ENCODE assay signal across 15 mouse cellular contexts in genomic region chr12:75450011-75450410, GRCm38 (mm10). TPM values are rescaled to one million over a fixed set of nuclear protein-coding genes. Genes with fewer than 3 reads are reported as not detected.
DNase-seq lines count a peak whose midpoint lies in the region; ATAC-seq and TF ChIP-seq lines count a peak whose summit lies in the region.
"Had no signal": no experiment of that assay in that cellular context is flagged by ENCODE, and none has a peak within 500 bp of the region (broad histone marks: within the 10 kb centered on the region; RNA-seq: fewer than 3 reads in every experiment).

No protein-coding gene starts in this region.

- no peak overlapping the region for H3K4me3 ChIP-seq in hindbrain, postnatal 0 days (ENCODE audit: low read length)
- no peak overlapping the region for H3K4me3 ChIP-seq in hindbrain, embryonic 16.5 days (ENCODE audit: low read length)
- H3K4me3 ChIP-seq: erythroblast, embryonic 14.5 days; heart, embryonic 13.5 days; limb, embryonic 12.5 days; myocyte had no signal

- no peak overlapping the region for H3K9ac ChIP-seq in hindbrain, postnatal 0 days (replicated peaks; ENCODE audit: low read length)
- no peak overlapping the region for H3K9ac ChIP-seq in hindbrain, embryonic 16.5 days (ENCODE audit: low read depth, low read length)
- H3K9ac ChIP-seq: heart, embryonic 13.5 days; limb, embryonic 12.5 days had no signal

- WGBS in hindbrain, postnatal 0 days = 78% methylated on average over 14 of the region's 14 CpGs
- 78% methylated on average over 14 of the region's 14 CpGs for WGBS in hindbrain, embryonic 16.5 days

- no peak for TF ChIP-seq CTCF in hindbrain, postnatal 0 days (IDR thresholded peaks at IDR 0.05; ENCODE audit: low read depth)

- ATAC-seq in hindbrain, postnatal 0 days = 0 out of 2 replicates have a peak, but pooled peaks have one; percentile 18
- ATAC-seq in hindbrain, embryonic 16.5 days = no peak
- ATAC-seq: Patski had no signal

- no peaks in the 10 kb centered on the region for H3K4me1 ChIP-seq in hindbrain, postnatal 0 days (ENCODE audit: insufficient read depth, low read length)
- no peaks in the 10 kb centered on the region for H3K4me1 ChIP-seq in hindbrain, embryonic 16.5 days (ENCODE audit: control insufficient read depth, insufficient read depth, low read depth, low read length)
- H3K4me1 ChIP-seq: limb, embryonic 12.5 days had no signal

- H3K4me2 ChIP-seq in hindbrain, postnatal 0 days (ENCODE audit: low read depth, low read length) = no peak overlapping the region
- H3K4me2 ChIP-seq in hindbrain, embryonic 16.5 days (ENCODE audit: low read length) = no peak overlapping the region
- H3K4me2 ChIP-seq: heart, embryonic 13.5 days; limb, embryonic 12.5 days had no signal

- H3K27ac ChIP-seq in hindbrain, postnatal 0 days = no peak overlapping the region
- no peak overlapping the region for H3K27ac ChIP-seq in hindbrain, embryonic 16.5 days (ENCODE audit: low read depth, low read length)
- H3K27ac ChIP-seq: heart, embryonic 13.5 days; limb, embryonic 12.5 days had no signal

- peaks cover 12% of the 10 kb centered on the region for H3K36me3 ChIP-seq in hindbrain, postnatal 0 days (ENCODE audit: insufficient read depth, low read length)
- H3K36me3 ChIP-seq in hindbrain, embryonic 16.5 days (ENCODE audit: control insufficient read depth, insufficient read depth, low read length) = peaks cover 10% of the 10 kb centered on the region; the same call in 1 of the 2 replicates
- H3K36me3 ChIP-seq in splenic B cell, adult 2 months (ENCODE audit: control insufficient read depth, insufficient read depth, low read length, poor library complexity, severe bottlenecking) = peaks cover 7% of the 10 kb centered on the region

- H3K9me3 ChIP-seq in hindbrain, postnatal 0 days (ENCODE audit: low read length) = no peaks in the 10 kb centered on the region
- no peaks in the 10 kb centered on the region for H3K9me3 ChIP-seq in hindbrain, embryonic 16.5 days (ENCODE audit: control insufficient read depth, low read length)
- H3K9me3 ChIP-seq: heart, embryonic 13.5 days; limb, embryonic 12.5 days had no signal

- no peaks in the 10 kb centered on the region for H3K27me3 ChIP-seq in hindbrain, postnatal 0 days (ENCODE audit: insufficient read depth, low read length)
- no peaks in the 10 kb centered on the region for H3K27me3 ChIP-seq in hindbrain, embryonic 16.5 days (replicated peaks; ENCODE audit: control insufficient read depth, insufficient read depth, low read length)
- no peaks in the 10 kb centered on the region for H3K27me3 ChIP-seq in splenic B cell, adult 2 months (ENCODE audit: control insufficient read depth, insufficient read depth, low read length, poor library complexity, severe bottlenecking)
- H3K27me3 ChIP-seq: heart, embryonic 13.5 days; limb, embryonic 12.5 days; Patski had no signal

- no peak for DNase-seq in hindbrain, postnatal 0 days (ENCODE audit: low spot score)
- DNase-seq in CD4-positive, CD25-positive, alpha-beta regulatory T cell, adult 2 months (ENCODE audit: low read depth, low spot score) = peak; percentile 76
- DNase-seq in kidney, postnatal 14 days = peak; percentile 44
- DNase-seq in splenic B cell, adult 2 months (ENCODE audit: low read depth, low spot score) = peak; percentile 66
- no peak for DNase-seq in left cerebral cortex, adult 18-20 months (ENCODE audit: low spot score in 2 of 2)
- no peak for DNase-seq in frontal cortex, postnatal 10 days (ENCODE audit: low spot score in 2 of 2)
- DNase-seq in urinary bladder, adult 2 months (ENCODE audit: low spot score) = no peak

RNA-seq across cellular contexts. Expression of gene Gphb5, which starts 33.4 kb away (rescaled TPM):
- total RNA-seq in hindbrain, postnatal 0 days (2014; rRNA removed) = not detected in 2 replicates
- not detected in 2 replicates for polyA plus RNA-seq in hindbrain, postnatal 0 days (2015; fragmentation: Nextera tagmentation; extraction: Ambion mirVana)
- polyA plus RNA-seq in hindbrain, embryonic 16.5 days (2015; fragmentation: Nextera tagmentation; extraction: Ambion mirVana) = not detected in 2 replicates
- not detected for total RNA-seq in left cerebral cortex, adult 18-20 months (2021)
- polyA plus RNA-seq in urinary bladder, adult 2 months (2012; rRNA removed) = not detected in 2 replicates
- polyA plus RNA-seq: erythroblast, embryonic 14.5 days; frontal cortex, adult 2 months; heart, embryonic 13.5 days; limb, embryonic 12.5 days; myocyte; Patski; testis, adult 2 months had no signal

Comparison
In these comparisons a context has a peak if more than half of its experiments do, and no peak if none do; other contexts are left out.
1. DNase-seq: peak in CD4-positive, CD25-positive, alpha-beta regulatory T cell, adult 2 months (single experiment), kidney, postnatal 14 days (single experiment) and splenic B cell, adult 2 months (single experiment); none in hindbrain, postnatal 0 days (single experiment), left cerebral cortex, adult 18-20 months (0 of 2), frontal cortex, postnatal 10 days (0 of 2) and urinary bladder, adult 2 months (single experiment).